Mouse (Mus musculus) cerebellum, adult 11-12 months (tissue): ENCODE results near the gene Ift22.

Experiments used
- DNase-seq: peaks from one replicate; pipeline ENCODE4 v3.0.0; 2022

Gene Ift22

DNA sequence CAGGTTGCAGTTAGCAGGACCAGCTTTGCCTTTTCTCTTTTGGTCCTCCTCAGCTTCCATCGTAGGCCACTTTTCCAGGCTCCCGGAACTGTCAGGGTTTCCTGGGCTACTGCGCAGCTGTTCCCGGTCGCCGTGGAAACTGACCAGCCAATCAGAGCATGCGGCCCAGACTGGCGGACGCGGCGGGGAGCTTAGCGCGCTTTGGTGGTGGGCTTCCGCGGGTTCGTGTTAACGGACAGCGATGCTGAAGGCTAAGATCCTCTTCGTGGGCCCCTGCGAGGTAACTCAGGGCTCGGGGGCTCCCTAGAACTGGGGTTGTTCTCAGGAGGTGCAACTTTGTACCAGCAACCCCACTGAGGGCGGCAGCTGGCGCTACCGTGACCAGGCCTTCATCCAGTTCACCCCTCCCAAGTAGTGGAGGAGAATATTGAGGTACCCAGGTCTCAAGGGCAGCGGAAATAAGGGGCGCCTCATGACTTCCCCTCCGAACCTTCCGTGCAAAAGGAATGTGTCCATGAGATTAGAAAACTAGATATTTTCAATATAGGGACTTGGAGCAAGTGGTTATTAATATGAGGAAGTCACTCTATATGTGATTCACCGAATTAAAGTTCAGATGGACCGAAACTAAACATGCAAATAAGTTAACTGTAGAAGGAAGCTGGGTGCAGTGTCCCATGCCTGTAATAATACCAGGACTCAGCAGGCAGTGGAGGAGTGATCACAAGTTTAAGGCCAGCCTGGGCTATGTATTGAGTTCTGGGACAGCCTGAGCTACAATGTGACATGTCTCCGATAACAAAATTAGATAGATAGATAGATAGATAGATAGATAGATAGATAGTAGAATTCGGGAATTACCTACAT is at the start of gene Ift22:
Gene Ift22, plus strand, starts transcription at position 160 of the 867 bp plus-strand sequence.
- DNase-seq, result peak; percentile 91

DNA sequence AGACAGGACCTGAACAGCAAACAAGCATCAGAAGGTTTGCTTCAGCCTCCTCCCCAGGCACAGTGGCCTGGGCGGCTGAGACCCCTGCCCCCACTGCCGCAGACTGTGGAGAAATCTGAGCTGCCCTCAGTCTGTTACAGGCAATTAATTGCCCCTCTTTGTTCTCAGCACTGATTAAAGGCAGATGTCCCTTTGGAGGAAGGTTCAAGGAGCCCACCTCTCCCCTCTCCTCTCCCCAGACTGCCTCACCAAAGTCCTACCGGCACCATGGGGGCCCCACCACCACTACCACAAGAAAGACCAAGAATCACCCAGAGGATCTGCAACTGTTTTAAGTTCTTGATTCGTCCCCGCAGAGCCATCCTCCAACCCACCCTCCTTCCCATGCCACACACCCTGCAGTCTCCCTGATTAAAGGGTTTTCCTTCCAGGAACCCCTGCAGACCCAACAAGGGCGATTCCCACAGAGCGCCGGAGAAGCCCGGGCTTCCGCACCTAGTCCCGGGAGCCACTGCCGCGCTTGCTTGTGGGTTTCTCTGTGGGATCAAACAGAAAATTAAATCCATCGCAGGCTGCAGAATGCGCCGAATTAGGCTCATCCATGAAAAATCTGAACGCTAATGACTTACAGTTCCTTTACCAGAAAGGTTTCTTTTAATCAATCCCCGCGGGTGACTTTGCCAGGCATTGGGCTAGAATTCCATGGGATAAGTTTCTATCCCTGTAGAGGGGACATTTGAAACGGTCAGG is 46.6 kb upstream of the Ift22 start:
- DNase-seq, result no peak

DNA sequence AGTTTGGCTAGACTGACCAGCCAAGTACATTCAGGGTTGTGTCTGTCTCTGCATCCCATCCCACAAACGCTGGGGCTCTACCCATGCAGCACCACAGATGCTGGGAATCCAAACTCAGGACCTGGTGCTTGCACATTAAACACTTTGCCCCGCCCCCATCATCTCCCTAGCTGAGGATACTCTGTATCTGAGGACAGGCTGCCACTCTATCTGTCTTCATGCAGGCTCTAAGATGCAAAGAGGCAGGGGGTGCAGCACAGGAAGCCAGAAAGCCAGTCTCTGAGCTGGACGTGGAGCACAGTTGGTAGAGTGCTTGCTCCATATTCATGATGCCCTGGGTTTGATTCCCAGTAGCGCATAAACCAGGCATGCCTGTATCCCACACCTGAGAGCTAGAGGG is 45.1 kb upstream of the Ift22 start:
- DNase-seq, result no peak

DNA sequence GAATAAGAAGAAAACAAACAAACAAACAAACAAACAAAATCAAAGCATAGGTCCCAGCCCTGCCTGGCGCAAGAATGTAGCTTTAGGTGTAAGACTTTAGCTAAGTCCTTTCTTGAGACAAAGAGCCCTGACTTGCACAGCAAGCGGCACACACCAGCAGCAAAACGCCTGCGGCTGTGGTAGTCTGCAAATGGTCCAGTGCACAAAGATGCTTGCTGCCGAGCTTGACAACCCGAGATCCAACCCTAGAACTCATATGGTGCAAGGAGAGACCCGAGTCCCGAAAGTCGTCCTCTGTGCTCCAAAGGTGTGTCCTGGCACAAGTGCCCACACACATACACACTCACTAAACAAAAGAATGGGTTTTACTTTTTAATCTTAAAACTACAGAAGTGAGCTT is 44.7 kb upstream of the Ift22 start:
- DNase-seq, result no peak

DNA sequence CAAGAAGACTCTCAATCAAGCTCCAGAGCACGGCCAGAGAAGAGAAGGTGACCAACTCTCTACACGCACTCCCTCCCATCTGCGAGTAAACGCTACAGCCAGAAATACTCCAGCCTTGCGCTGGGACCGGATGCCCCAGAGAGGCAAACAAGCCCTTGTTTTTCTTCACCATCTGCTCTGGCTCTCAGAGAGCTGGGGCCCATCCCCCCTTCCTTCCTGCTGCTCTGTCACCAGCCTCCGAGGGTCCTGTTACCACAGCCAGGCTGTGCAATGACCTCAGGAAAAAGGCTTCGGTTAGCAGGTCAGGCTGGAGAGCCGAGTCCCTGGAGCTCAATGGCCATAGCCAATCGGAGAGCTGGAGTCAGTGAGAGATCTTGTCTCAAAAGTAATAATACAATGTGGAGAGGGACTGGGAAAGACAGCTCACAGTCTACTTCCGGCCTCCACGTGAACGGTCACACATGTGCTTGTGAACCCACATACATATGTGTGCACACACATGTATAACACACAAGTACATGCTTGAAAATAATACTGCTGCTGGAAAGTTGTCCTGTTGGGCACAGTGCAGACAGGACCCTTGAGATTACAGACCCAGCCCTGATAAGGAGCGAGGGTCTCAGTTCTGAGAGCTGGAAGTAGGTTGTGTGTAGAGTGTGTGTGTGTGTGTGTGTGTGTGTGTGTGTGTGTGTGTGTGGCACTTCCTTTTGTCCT is 43.8 kb upstream of the Ift22 start:
- no peak for DNase-seq

DNA sequence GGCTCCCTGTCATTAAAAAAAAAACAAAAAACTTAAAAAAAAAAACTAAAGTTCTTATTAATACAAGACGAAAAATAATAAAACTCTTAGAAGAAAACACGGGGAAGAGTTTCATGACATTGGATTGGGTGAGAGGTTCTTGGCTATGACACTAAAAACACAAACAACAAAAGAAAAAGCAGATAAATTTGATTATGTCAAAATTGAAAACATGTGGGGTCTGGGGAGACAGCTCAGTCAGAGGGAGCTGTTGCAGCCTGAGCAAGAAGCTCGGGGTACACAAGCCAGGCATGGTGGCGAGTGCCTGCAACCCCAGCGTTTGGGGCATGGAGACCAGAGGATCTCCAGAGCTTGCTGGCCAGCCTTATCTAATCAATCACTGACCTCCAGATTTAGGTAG is 40.2 kb upstream of the Ift22 start:
- no peak for DNase-seq

DNA sequence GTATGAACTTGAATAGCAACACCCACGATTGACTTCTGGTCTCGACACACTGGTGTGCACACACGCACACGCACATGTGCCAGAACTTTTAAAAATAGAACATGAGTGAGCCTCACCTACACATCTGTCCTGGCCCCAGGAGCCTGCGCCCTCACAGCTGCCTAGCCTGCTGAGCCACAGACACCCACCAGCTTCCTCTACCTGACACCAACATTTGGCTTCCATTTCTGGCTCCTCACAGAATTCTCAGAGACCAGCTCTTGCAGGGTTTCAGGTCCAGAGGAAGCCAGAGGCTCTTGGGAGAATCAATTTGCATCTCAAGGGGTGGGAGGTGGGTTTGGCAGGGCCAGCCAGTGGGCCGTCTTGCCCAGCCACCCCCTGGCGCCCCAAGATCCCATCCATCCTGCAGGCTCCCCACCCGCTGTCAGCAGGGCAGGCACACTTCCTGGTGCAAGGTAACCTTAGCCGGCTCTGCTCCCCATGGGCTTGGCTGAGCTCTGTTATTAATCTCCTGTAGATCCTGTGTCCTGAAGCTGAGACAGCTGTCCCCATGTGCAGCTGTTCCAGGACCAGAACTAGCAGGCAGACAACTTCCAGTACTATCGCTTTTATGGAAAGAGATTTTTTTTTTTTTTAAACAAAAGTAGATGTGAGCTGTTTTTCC is 38.4 kb upstream of the Ift22 start:
- DNase-seq, result no peak

DNA sequence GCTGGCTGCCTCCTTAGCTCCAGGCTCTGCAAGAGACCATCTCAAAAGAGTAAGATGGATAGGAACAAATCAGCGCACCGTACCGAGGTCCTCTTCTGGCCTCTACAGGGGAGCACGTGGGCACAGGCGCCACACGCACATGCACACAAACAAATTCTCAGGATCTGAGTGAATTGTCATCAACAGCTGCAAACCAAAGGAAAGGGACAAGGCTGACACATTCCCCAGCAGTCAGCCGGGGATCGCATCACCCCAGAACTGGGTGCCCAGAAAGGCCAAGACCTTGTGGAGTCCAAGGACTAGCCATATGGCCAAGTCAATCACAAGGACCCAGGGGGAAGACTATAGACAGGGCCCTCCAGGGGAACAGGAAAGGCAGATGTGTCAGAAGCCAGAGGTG is 35.5 kb upstream of the Ift22 start:
- DNase-seq, result no peak

DNA sequence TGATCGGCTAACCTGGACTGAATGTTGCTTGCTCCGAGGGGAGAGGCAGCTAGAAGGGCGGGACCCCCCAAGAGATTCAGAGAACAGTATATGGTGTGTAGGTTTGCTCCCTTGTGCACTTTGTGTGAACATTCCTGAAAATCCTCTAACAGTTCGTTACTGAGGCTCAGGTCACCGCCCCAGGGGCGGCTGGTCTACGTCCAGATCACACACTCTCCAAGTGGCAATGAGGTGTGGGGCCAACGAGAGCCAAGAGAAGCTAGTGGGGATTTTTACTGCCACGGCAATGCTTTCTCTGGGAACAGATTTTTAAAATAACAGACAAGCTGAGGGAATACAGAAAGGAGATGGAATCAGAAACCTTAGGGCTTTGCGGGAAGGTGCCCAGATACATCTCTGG is 33.7 kb upstream of the Ift22 start:
- DNase-seq, result no peak

DNA sequence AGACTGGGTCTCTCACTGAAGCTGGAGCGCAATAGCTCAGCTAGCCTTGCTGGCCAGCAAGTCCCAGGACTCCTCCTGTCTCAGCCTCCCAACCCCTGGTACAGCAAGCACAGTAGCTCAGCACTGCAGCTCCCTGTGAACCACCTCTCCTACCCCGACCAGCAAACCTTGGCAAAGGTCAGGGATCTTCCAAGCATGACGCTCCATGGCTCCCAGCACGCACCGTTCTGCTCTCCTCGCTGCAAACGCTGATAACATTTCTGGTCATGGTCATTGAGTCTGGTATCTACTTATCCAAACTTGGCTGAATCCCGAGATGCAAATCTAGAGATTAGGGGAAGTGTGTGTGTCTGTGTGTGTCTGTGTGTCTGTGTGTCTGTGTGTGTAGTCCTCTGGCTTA is 27.8 kb upstream of the Ift22 start:
- no peak for DNase-seq

DNA sequence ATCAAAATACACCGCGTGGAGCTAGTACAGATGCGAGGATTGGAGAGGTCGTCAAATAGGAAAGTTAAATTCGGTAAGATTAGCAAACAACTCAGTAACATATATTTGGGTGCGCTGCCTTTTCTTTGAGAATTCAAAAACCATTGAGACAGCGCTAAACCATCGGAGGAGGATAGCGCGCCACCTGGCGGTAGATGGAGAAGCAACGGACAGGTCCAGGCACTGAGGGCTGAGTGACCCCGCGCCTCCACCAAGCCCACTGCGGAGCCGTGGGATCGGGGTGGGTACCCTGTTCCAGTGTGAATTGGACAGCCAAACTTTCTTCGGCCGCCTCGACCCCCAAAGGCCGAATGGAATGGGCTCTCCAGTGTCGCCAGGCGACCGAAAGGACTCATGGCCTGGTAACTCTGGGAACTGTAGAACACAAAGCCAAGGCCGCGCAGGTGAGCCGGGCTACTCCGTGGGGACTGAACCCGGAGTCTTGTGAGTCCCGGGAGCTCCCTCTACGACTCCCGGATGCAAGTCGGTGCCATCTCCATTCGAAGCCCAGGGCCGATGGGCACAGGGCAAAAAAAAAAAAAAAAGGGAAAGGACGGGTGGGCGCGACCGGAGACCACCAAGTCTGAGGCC is 26.5 kb upstream of the Ift22 start:
- DNase-seq, result peak; percentile 21

DNA sequence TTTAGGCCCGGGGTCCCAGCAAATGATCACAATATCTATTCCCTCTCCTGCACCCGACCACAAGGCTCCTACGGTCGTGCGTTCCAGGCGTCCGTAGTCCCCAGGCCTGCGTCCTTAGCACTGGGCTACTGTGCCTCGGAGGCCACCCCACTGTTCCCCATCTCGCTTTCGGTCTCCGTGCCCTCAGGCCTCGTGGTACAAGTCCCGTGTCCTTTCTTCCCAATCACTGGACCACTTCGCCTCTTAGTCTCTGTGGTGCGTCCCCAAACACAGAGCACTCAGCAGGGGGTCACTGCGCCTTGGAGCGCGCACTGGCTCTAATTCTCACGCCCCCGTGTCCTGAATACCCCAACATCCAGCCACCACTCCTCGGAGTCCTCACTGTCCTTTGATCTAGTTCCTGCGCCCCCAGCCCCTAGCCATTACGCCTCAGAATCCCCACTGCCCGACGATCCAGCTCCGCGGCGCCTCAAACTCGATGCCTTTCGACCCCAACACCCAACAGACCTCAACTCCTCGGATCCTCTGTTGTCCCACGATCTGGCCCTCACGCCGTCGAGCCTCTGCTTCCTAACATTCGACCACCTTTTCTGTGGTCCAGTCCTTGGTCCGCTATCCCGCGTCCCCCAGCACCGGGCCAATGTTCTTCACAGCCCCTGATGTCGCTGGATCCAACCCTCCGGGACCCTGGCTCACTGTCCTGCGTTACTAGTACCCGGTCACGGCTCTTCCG is 25.7 kb upstream of the Ift22 start:
- DNase-seq, result no peak

DNA sequence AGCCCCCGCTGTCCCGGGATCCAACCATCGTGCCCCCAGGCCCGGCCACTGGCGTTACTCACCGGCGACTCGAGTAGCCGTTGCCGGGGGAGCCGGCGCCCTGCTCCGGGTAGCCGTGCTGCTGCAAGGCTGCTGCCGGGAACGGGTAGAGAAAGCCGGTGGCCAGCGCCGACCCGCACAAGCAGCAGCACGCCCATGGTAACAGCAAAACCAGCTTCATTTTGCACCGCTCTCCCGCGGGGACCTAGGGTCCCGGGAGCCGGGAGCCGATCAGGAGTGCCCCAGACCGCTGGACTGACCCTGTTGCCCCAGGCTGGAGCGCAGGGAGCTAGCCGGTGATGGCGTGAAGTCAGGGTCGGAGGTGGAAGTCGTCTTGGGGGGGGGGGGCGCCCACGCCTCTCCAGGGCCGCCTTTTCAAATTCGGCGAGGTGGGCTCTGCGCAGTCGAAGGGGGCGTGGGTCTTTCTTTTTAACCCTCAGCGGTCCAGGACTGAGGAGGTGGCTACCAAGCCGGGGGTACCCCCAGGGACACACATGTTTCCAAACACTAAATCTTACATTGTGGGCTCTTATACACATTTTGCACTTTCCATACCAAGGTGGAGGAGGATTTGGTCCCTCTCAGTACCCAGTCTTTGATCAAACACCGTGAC is 25.0 kb upstream of the Ift22 start, which contains the start of gene Col26a1:
Gene Col26a1, minus strand, starts transcription at position 422 of the 652 bp plus-strand sequence.
- DNase-seq, result no peak

DNA sequence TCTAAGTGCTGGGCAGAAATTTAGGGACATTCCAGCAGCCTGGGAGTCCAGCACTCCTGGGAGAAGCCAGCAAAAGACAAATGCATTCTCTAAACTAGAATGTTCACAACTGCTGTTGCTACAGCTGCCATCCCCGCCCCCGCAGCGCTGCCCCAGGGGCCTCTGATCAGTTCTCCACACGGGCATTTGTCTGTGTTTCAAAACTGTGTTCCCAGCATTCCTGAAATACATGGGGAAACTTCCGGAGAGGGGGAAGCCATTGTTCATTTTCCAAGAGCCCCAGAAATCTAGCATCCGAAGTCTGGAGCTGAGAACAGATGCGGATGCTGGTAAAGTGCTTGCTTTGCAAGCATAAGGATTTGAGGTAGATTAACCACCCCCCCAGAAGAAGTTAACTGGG is 21.0 kb upstream of the Ift22 start:
- no peak for DNase-seq

DNA sequence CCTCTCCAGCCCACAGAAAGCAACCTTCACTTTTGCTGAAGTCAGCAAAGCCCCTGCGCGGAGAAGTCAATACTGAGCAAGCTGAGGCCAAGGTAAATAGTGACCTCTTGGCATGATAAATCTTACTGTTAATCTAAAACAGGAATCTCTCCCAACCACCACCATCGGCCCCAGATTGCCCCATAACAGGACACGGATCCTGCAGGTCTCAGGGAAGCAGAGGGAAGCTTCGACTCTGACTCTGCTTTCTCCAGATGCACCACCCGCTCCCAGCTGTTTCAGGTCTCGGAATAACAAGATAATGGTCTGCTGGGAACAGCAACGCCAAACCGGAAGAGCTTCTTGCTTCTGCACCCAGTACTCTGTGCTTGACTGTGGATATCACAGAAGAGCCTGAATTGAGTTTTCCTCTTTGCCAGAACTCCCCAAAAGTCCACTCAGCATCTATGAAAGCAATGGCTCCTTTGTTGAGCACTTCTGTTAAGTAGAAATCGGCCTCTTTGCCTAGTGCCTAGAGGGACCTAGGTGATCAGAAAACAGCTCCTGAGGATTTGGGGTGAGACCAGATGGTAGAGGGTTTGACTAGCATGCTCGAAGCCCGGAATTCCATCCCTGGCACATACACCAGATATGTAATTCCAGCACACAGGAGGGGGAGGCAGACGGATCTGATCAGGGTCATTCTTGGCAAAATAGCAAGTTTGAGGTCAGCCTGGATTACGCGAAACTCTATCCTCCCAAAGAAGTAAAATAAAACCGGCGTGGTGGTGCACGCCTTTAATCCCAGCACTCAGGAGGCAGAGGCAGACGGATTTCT is 19.2 kb upstream of the Ift22 start:
- no peak for DNase-seq

DNA sequence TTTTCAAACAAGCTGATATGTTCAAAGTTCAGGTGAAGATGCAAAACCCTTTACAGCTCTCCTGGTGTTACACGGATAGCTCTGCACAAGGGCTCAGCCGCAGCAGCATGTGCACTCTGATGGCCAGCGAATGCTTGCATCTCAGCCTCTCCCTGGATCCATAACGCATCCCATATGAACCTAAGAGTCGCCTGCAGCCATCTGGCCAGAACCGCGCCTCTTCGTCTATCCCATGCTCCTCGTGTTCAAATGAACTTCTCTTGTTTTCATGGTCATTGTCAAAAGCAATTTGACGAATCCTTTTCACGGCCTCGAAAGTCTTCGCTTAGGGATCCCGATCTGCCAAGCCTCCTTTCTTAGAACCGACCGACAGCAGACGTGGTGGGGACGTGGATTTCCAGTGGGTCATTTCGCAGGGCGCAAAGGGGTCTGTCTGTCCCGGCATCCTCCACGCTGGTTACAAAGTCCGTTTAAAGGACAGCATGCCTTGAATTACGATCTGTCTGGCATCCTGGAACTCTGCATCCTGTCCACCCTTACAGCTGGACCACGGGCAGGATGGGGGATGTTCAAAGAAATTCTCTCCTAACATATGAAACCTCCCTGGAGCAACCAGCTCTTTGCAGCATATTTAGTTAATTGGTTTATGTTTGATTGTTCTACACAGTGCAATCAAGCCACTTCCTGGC is 13.0 kb upstream of the Ift22 start:
- no peak for DNase-seq

DNA sequence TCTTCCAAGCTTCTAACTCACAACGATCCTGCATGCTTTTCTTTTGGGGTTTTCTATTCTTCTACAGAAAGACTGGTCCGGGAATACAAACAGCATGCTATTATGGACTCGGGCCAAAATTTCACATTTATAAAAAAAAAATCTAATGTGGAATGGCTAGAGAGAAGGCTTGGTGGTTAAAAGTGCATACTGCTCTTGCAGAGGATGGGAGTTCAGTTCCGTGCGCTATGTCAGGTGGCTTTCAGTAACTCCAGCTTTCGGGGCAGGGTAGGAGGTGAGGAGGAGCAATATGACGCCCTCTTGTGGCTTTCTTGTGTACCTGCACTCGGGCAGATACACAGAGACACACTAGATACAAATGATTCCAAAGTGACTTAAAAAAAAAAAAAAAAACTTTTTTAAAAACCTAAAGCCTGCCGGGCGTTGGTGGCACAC is 12.4 kb upstream of the Ift22 start:
- DNase-seq, result no peak

DNA sequence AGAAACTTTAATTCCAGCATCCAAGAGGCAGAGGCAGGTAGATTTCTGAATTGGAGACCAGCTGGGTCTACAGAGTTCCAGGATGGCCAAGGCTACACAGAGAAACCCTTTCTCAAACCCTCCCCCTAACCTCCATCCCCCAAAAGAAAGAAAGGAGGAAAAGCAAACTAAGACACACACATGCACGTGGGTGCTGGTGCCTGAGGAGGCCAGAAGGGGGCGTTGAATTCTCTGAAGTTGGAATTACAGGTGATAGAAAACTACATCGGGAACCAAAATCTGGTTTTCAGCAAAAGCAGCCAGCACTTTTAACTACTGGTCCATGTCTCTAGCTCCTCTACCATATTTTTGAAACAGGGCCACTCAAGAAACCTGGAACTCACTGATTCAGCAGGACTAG is 3.3 kb upstream of the Ift22 start:
- DNase-seq, result no peak

DNA sequence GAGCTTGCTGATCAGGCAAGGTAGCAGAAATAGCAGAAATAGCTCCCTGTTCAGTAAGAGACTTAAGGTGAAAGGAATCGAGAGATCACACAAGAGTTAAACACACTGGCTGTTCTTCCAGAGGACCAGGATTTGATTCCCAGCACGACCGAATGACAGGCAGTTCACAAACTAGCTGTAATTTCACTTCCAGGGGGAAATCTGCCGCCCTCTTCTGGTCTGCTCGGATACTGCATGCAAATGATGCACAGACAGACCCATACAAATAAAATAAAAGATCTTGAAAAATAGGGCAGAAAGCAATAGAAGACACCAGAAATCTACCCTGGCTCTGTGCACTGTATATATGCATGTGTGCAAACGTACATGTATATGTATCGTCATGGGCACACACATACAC is 2.3 kb upstream of the Ift22 start:
- DNase-seq, result no peak

DNA sequence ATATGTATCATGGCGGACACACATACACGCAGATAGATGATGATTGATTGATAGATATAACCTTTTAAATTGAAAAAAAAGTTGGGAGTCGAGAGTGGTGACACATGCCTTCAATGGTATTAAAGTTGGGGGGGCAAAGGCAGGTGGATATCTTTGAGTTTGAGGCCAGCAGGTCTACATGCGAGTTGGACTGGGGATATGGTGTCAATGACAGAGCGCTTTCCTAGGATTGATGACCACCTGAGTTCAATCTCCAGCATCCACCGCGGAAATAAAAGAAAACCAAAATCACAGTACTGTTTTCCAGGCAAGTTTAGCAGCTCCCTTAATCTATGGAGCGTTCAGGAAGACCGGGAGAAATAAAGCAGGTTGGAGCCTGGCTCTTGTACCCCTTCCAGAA is 363 bp upstream of the Ift22 start:
- no peak for DNase-seq
